11 mouse cellular contexts compared by ENCODE assay signal in genomic region chr15:83699834-83700592, GRCm38 (mm10). TPM values are rescaled to one million over a fixed set of nuclear protein-coding genes. Genes with fewer than 3 reads are reported as not detected.
DNase-seq lines count a peak whose midpoint lies in the region; ATAC-seq lines count a peak whose summit lies in the region.
"Had no signal": no experiment of that assay in that cellular context is flagged by ENCODE, and none has a peak within 500 bp of the region (broad histone marks: within the 10 kb centered on the region; RNA-seq: fewer than 3 reads in every experiment).

No protein-coding gene starts in this region.

- no peak for ATAC-seq in midbrain, embryonic 15.5 days (replicated peaks)
- ATAC-seq in embryonic facial prominence, embryonic 14.5 days (ENCODE audit: low read depth), result peak; percentile 45
- 0 out of 2 replicates have a peak, but pooled peaks have one; percentile 42 for ATAC-seq in hindbrain, embryonic 15.5 days (ENCODE audit: low FRiP score, low read depth)
- ATAC-seq in neural tube, embryonic 13.5 days (ENCODE audit: low read depth), result peak; percentile 36; the same call in 1 of the 2 replicates

- H3K9ac ChIP-seq in midbrain, embryonic 15.5 days, result no peak overlapping the region
- H3K9ac ChIP-seq in embryonic facial prominence, embryonic 14.5 days (ENCODE audit: low read depth, low read length), result no peak overlapping the region
- H3K9ac ChIP-seq in hindbrain, embryonic 15.5 days, result no peak overlapping the region
- H3K9ac ChIP-seq in neural tube, embryonic 13.5 days, result no peak overlapping the region
- H3K9ac ChIP-seq: kidney, embryonic 15.5 days had no signal

- H3K27me3 ChIP-seq in midbrain, embryonic 10.5 days (ENCODE audit: low read depth, poor library complexity, severe bottlenecking), result peaks cover 61% of the 10 kb centered on the region
- H3K27me3 ChIP-seq in midbrain, embryonic 15.5 days (replicated peaks), result peaks cover 3% of the 10 kb centered on the region; the same call in 1 of the 2 replicates
- H3K27me3 ChIP-seq in embryonic facial prominence, embryonic 14.5 days (replicated peaks; ENCODE audit: control insufficient read depth, insufficient read depth, low read length), result no peaks in the 10 kb centered on the region
- H3K27me3 ChIP-seq in hindbrain, embryonic 15.5 days, result no peaks in the 10 kb centered on the region
- no peaks in the 10 kb centered on the region for H3K27me3 ChIP-seq in neural tube, embryonic 13.5 days

- peak overlapping the region; percentile 87 for H3K27ac ChIP-seq in midbrain, embryonic 10.5 days (replicated peaks)
- no peak overlapping the region for H3K27ac ChIP-seq in midbrain, embryonic 15.5 days
- no peak overlapping the region for H3K27ac ChIP-seq in embryonic facial prominence, embryonic 14.5 days (replicated peaks; ENCODE audit: low read depth, low read length)
- no peak overlapping the region for H3K27ac ChIP-seq in hindbrain, embryonic 15.5 days (replicated peaks)
- H3K27ac ChIP-seq in neural tube, embryonic 13.5 days (replicated peaks), result no peak overlapping the region

- peaks cover 76% of the 10 kb centered on the region for H3K4me1 ChIP-seq in midbrain, embryonic 10.5 days
- H3K4me1 ChIP-seq in midbrain, embryonic 15.5 days, result peaks cover 36% of the 10 kb centered on the region
- H3K4me1 ChIP-seq in embryonic facial prominence, embryonic 14.5 days (ENCODE audit: control insufficient read depth, insufficient read depth, low read length), result peaks cover 50% of the 10 kb centered on the region
- H3K4me1 ChIP-seq in hindbrain, embryonic 15.5 days (replicated peaks), result peaks cover 32% of the 10 kb centered on the region
- peaks cover 49% of the 10 kb centered on the region for H3K4me1 ChIP-seq in neural tube, embryonic 13.5 days (replicated peaks)

- H3K4me2 ChIP-seq in midbrain, embryonic 15.5 days, result no peak overlapping the region
- no peak overlapping the region for H3K4me2 ChIP-seq in embryonic facial prominence, embryonic 14.5 days (ENCODE audit: low read depth, low read length)
- H3K4me2 ChIP-seq in hindbrain, embryonic 15.5 days, result no peak overlapping the region
- no peak overlapping the region for H3K4me2 ChIP-seq in neural tube, embryonic 13.5 days
- H3K4me2 ChIP-seq: kidney, embryonic 15.5 days had no signal

- DNase-seq in midbrain, embryonic 10.5 days (ENCODE audit: low spot score), result peak; percentile 70
- peak; percentile 75 for DNase-seq in embryonic facial prominence, embryonic 14.5 days (ENCODE audit: low spot score)
- no peak for DNase-seq in layer of hippocampus, postnatal 25 days (ENCODE audit: extremely low spot score in 1 of 2, low spot score in 1 of 2)
- no peak for DNase-seq in frontal cortex, adult 2 months (ENCODE audit: extremely low spot score in 1 of 2, low spot score in 1 of 2)
- no peak for DNase-seq in cerebellum, adult 9-10 months
- DNase-seq: adrenal gland, adult 2 months; thymus, postnatal 25 days had no signal

- H3K36me3 ChIP-seq in midbrain, embryonic 10.5 days, result peaks cover 66% of the 10 kb centered on the region
- no peaks in the 10 kb centered on the region for H3K36me3 ChIP-seq in midbrain, embryonic 15.5 days (replicated peaks)
- H3K36me3 ChIP-seq in embryonic facial prominence, embryonic 14.5 days (ENCODE audit: control insufficient read depth, insufficient read depth, low read length), result 0 out of 2 replicates have a peak, but pooled peaks cover 7% of the 10 kb centered on the region
- no peaks in the 10 kb centered on the region for H3K36me3 ChIP-seq in hindbrain, embryonic 15.5 days
- peaks cover 12% of the 10 kb centered on the region for H3K36me3 ChIP-seq in neural tube, embryonic 13.5 days
- H3K36me3 ChIP-seq: kidney, embryonic 15.5 days had no signal

- peaks cover 13% of the 10 kb centered on the region for H3K9me3 ChIP-seq in midbrain, embryonic 10.5 days (replicated peaks)
- no peaks in the 10 kb centered on the region for H3K9me3 ChIP-seq in midbrain, embryonic 15.5 days
- H3K9me3 ChIP-seq in embryonic facial prominence, embryonic 14.5 days (ENCODE audit: control insufficient read depth, low read length), result no peaks in the 10 kb centered on the region
- H3K9me3 ChIP-seq in hindbrain, embryonic 15.5 days, result no peaks in the 10 kb centered on the region
- H3K9me3 ChIP-seq in neural tube, embryonic 13.5 days, result no peaks in the 10 kb centered on the region
- H3K9me3 ChIP-seq: kidney, embryonic 15.5 days had no signal

- WGBS in midbrain, embryonic 10.5 days, result 11% methylated on average over 11 of the region's 11 CpGs
- 17% methylated on average over 11 of the region's 11 CpGs for WGBS in midbrain, embryonic 15.5 days
- WGBS in embryonic facial prominence, embryonic 14.5 days, result 13% methylated on average over 11 of the region's 11 CpGs
- 20% methylated on average over 11 of the region's 11 CpGs for WGBS in hindbrain, embryonic 15.5 days
- WGBS in neural tube, embryonic 13.5 days, result 25% methylated on average over 11 of the region's 11 CpGs

- H3K4me3 ChIP-seq in midbrain, embryonic 10.5 days, result no peak overlapping the region; the same call in 1 of the 2 replicates
- H3K4me3 ChIP-seq in midbrain, embryonic 15.5 days, result no peak overlapping the region
- H3K4me3 ChIP-seq in embryonic facial prominence, embryonic 14.5 days (ENCODE audit: low read depth, low read length), result no peak overlapping the region
- H3K4me3 ChIP-seq in hindbrain, embryonic 15.5 days, result no peak overlapping the region
- H3K4me3 ChIP-seq in neural tube, embryonic 13.5 days, result no peak overlapping the region
- H3K4me3 ChIP-seq: kidney, embryonic 15.5 days had no signal

RNA-seq across cellular contexts. Expression of gene Scube1, which starts 24.8 kb away (rescaled TPM):
- polyA plus RNA-seq in midbrain, embryonic 10.5 days (2016; fragmentation: Nextera tagmentation; extraction: Ambion mirVana), result 64.4 and 74.8 TPM in 2 replicates
- polyA plus RNA-seq in midbrain, embryonic 15.5 days (2015; fragmentation: Nextera tagmentation; extraction: Ambion mirVana), result 13.4 and 14.8 TPM in 2 replicates
- polyA plus RNA-seq in embryonic facial prominence, embryonic 14.5 days (2014; fragmentation: Nextera tagmentation; extraction: Ambion mirVana), result 12.6 and 17.3 TPM in 2 replicates
- polyA plus RNA-seq in hindbrain, embryonic 15.5 days (2015; fragmentation: Nextera tagmentation; extraction: Ambion mirVana), result 8.4 and 9.7 TPM in 2 replicates
- polyA plus RNA-seq in neural tube, embryonic 13.5 days (2015; fragmentation: Nextera tagmentation; extraction: Ambion mirVana), result 18.1 and 19.2 TPM in 2 replicates
- 10 to 100 TPM; 16.7 to 19.3 TPM for total RNA-seq in layer of hippocampus, postnatal 25 days (2021)
- 38.6 and 41.9 TPM in 2 replicates for polyA plus RNA-seq in frontal cortex, adult 2 months (2012; rRNA removed)

Comparison
In these comparisons a context has a peak if more than half of its experiments do, and no peak if none do; other contexts are left out.
1. DNase-seq: peak in midbrain, embryonic 10.5 days (single experiment) and embryonic facial prominence, embryonic 14.5 days (single experiment); none in layer of hippocampus, postnatal 25 days (0 of 2), frontal cortex, adult 2 months (0 of 2) and cerebellum, adult 9-10 months (single experiment).